Mouse (Mus musculus) small intestine, adult 2 months (tissue): ENCODE data around the gene Il17re. TPM values are rescaled to one million over a fixed set of nuclear protein-coding genes. Genes with fewer than 3 reads are reported as not detected.
A peak's percentile ranks its signal among the peaks of the same experiment; 100 is the strongest.

Source experiments
- H3K27ac ChIP-seq: fragments of 200-500 bp; 2 replicates; pipeline ENCODE4 v1.5.1; 2012; ENCODE audit warnings: low read depth, low read length, control low read depth, inconsistent platforms; ENCODE audit not compliant: insufficient read depth
- H3K27me3 ChIP-seq: fragments of 200-500 bp; 2 replicates; pipeline ENCODE4 v1.6.1; 2012; ENCODE audit warnings: mild to moderate bottlenecking, moderate library complexity, low read length, inconsistent platforms; ENCODE audit not compliant: control insufficient read depth, insufficient read depth
- H3K36me3 ChIP-seq: fragments of 200-500 bp; 2 replicates; pipeline ENCODE4 v1.6.1; 2012; ENCODE audit warnings: mild to moderate bottlenecking, low read length, control low read depth, inconsistent platforms; ENCODE audit not compliant: control insufficient read depth, insufficient read depth
- H3K4me1 ChIP-seq: fragments of 200-500 bp; 2 replicates; pipeline ENCODE4 v1.6.1; 2012; ENCODE audit warnings: low read length, inconsistent platforms, mixed read lengths; ENCODE audit not compliant: control insufficient read depth, insufficient read depth, insufficient read length
- H3K4me3 ChIP-seq: fragments of 200-500 bp; 2 replicates; pipeline ENCODE4 v1.5.1; 2012; ENCODE audit warnings: low read depth, mild to moderate bottlenecking, control low read depth, inconsistent platforms, low read length, moderate library complexity
- CTCF ChIP-seq: fragments of 200-500 bp; IDR thresholded peaks from 2 replicates; pipeline ENCODE4 v1.5.1; 2012; ENCODE audit warnings: low read depth, mild to moderate bottlenecking, control low read depth, inconsistent platforms, low read length, moderate library complexity, mixed read lengths; ENCODE audit not compliant: insufficient replicate concordance, insufficient read length; ENCODE audit errors: extremely low read depth
- POLR2A ChIP-seq: fragments of 200-500 bp; IDR thresholded peaks from 2 replicates; pipeline ENCODE4 v1.6.1; 2012; ENCODE audit warnings: low read depth, mild to moderate bottlenecking, control low read depth, inconsistent platforms, low read length, moderate library complexity
- WGBS: fragments of 180-500 bp; shearing (Covaris S2); methylation state at CpG from one replicate; pipeline ENCODE4 v1.1.7; 2018; 5-methylcytosine and 5-hydroxymethylcytosine counted together
- polyA plus RNA-seq: library from polyadenylated mRNA; depleted of rRNA; stranded (reverse); fragments of >200 nt; gene quantifications from 2 replicates; pipeline ENCODE4 v1.2.3, GENCODE M21; 2012

Gene Il17re
- polyA plus RNA-seq, 1 experiment: 6.8 TPM

GRCm38 (mm10) chr6:113473246-113473645 lies 15.0 kb downstream of the Il17re start:
- TF ChIP-seq CTCF (no peak), POLR2A (no peak)
- no peak overlapping the region for H3K4me3 ChIP-seq
- WGBS: 19% methylated on average over 2 of the region's 2 CpGs
- peak overlapping the region; percentile 92 for H3K27ac ChIP-seq
- H3K36me3 ChIP-seq: peaks cover 26% of the 10 kb centered on the region
- H3K27me3 ChIP-seq: no peaks in the 10 kb centered on the region
- peaks cover 48% of the 10 kb centered on the region for H3K4me1 ChIP-seq

GRCm38 (mm10) chr6:113473715-113474114 lies 15.4 kb downstream of the Il17re start:
- no peaks in the 10 kb centered on the region for H3K27me3 ChIP-seq
- H3K27ac ChIP-seq: peak overlapping the region; percentile 75
- peaks cover 48% of the 10 kb centered on the region for H3K4me1 ChIP-seq
- 63% methylated on average over 6 of the region's 6 CpGs for WGBS
- H3K36me3 ChIP-seq: peaks cover 28% of the 10 kb centered on the region
- no peak overlapping the region for H3K4me3 ChIP-seq
- TF ChIP-seq CTCF: no peak
- TF ChIP-seq POLR2A: no peak

GRCm38 (mm10) chr6:113477353-113477752 lies 19.1 kb downstream of the Il17re start:
- peaks cover 30% of the 10 kb centered on the region for H3K4me1 ChIP-seq
- peak overlapping the region; percentile 53; the same call in 1 of the 2 replicates for H3K27ac ChIP-seq
- 50% methylated on average over 7 of the region's 7 CpGs for WGBS
- H3K36me3 ChIP-seq: peaks cover 53% of the 10 kb centered on the region
- no peak for TF ChIP-seq POLR2A
- TF ChIP-seq CTCF: no peak
- no peak overlapping the region for H3K4me3 ChIP-seq
- H3K27me3 ChIP-seq: no peaks in the 10 kb centered on the region

GRCm38 (mm10) chr6:113478906-113479305 lies 20.6 kb downstream of the Il17re start:
- TF ChIP-seq POLR2A (no peak), CTCF (no peak)

GRCm38 (mm10) chr6:113480555-113481373 lies 22.5 kb downstream of the Il17re start:
- Histone ChIP-seq H3K36me3 (peaks cover 43% of the 10 kb centered on the region), H3K4me1 (peaks cover 23% of the 10 kb centered on the region), H3K27me3 (no peaks in the 10 kb centered on the region), H3K4me3 (no peak overlapping the region), H3K27ac (no peak overlapping the region)
- WGBS: 79% methylated on average over 18 of the region's 18 CpGs
- no peak for TF ChIP-seq CTCF
- TF ChIP-seq POLR2A: no peak

More at GRCm38 (mm10) chr6:113478906-113479305, 20.6 kb downstream of the Il17re start:
- Histone ChIP-seq H3K4me3 (no peak overlapping the region), H3K4me1 (peaks cover 30% of the 10 kb centered on the region), H3K36me3 (peaks cover 52% of the 10 kb centered on the region), H3K27ac (no peak overlapping the region), H3K27me3 (no peaks in the 10 kb centered on the region)
- WGBS: 84% methylated on average over 10 of the region's 10 CpGs

- H3K27me3 ChIP-seq: no peaks in the 10 kb centered on the region
- no peak for TF ChIP-seq CTCF
- TF ChIP-seq POLR2A: no peak
- 2% methylated on average over 65 of the region's 65 CpGs for WGBS
Measured at GRCm38 (mm10) chr6:113482477-113483099, 24.3 kb downstream of the Il17re start.

GRCm38 (mm10) chr6:113483100-113483615 lies 24.9 kb downstream of the Il17re start, which contains the start of gene Creld1:
Gene Creld1, plus strand, starts transcription at chr6:113483297.
- no peak for TF ChIP-seq CTCF
- no peak; the same call in 1 of the 2 replicates for TF ChIP-seq POLR2A
- Histone ChIP-seq H3K27me3 (no peaks in the 10 kb centered on the region), H3K4me3 (peak within 1 kb of the TSS; percentile 67), H3K36me3 (peaks cover 28% of the 10 kb centered on the region), H3K4me1 (peaks cover 19% of the 10 kb centered on the region), H3K27ac (peak within 1 kb of the TSS; percentile 73)
- under 1% methylated on average over 26 of the region's 26 CpGs for WGBS

More at GRCm38 (mm10) chr6:113482477-113483099, 24.3 kb downstream of the Il17re start:
- peak overlapping the region; percentile 67 for H3K4me3 ChIP-seq
- H3K36me3 ChIP-seq: peaks cover 30% of the 10 kb centered on the region
- peaks cover 14% of the 10 kb centered on the region for H3K4me1 ChIP-seq
- H3K27ac ChIP-seq: peak overlapping the region; percentile 73
